Mouse (Mus musculus): ENCODE data around the gene Bmp2k. TPM values are rescaled to one million over a fixed set of nuclear protein-coding genes. Genes with fewer than 3 reads are reported as not detected.

Gene Bmp2k
- polyA plus RNA-seq, 1 experiment from 2014 or later = 15.2 TPM

DNA sequence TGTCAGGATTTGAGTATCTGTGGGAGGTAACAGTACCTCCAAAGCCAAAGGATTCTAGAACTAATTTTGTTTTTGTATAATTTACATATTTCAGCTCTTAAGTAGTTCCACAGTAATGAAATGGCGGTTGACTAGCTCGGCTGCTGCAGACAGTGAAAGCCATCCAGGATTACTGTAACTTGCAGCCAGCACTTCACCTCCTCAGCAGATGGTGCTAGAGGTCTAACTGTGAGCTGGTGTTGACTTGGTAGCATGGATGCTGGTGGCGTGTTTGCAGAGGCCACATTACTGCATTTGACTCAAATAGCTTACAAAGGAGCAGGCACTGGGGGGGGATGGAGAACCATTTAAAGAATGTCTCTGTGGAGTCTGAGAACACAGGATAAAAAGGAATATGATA is 84.0 kb downstream of the Bmp2k start:
- DNase-seq = no peak
- no peak overlapping the region for H3K9ac ChIP-seq (replicated peaks)
- H3K36me3 ChIP-seq (replicated peaks; ENCODE audit: insufficient read depth, low read length) = peaks cover 66% of the 10 kb centered on the region
- TF ChIP-seq EP300 (IDR thresholded peaks at IDR 0.05; ENCODE audit: low read depth) (no peak), CTCF (IDR thresholded peaks at IDR 0.05; ENCODE audit: low read depth) (peak; percentile 52)
- H3K9me3 ChIP-seq (ENCODE audit: low read length) = no peaks in the 10 kb centered on the region
- H3K4me3 ChIP-seq (ENCODE audit: low read depth, low read length) = no peak overlapping the region
- H3K4me2 ChIP-seq (ENCODE audit: low read depth, low read length) = no peak overlapping the region
- no peak for ATAC-seq
- H3K27me3 ChIP-seq (ENCODE audit: insufficient read depth, low read length) = no peaks in the 10 kb centered on the region
- 80% methylated on average over 3 of the region's 3 CpGs for WGBS (ENCODE audit: insufficient replicate concordance)
- H3K4me1 ChIP-seq (ENCODE audit: insufficient read depth) = no peaks in the 10 kb centered on the region; the same call in none of the 2 replicates
- H3K27ac ChIP-seq (ENCODE audit: low read depth) = no peak overlapping the region

DNA sequence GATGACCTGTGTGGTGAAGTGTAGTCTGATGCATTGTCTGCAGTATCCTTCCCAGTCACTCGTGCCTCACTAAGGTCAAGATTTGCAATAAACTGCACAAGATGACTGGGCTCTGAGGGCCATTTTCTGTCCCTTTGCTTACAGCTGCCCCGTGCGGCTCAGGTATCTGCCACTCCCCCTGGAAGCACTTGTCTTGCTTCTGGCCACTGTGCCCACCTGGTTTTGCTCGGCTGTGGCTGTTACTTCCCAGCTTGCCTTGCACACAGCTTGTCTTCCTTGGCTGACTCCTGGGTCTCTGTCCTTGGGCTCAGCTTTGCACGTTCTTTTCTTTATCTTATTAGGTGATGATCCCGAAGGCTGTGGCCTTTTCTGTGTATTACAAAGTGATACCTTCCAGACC is 86.2 kb downstream of the Bmp2k start:
- H3K27me3 ChIP-seq (ENCODE audit: insufficient read depth, low read length) = no peaks in the 10 kb centered on the region
- ATAC-seq = no peak
- no peak overlapping the region for H3K4me2 ChIP-seq (ENCODE audit: low read depth, low read length)
- H3K36me3 ChIP-seq (replicated peaks; ENCODE audit: insufficient read depth, low read length) = peaks cover 71% of the 10 kb centered on the region
- H3K9ac ChIP-seq (replicated peaks) = no peak overlapping the region
- H3K9me3 ChIP-seq (ENCODE audit: low read length) = no peaks in the 10 kb centered on the region
- H3K4me3 ChIP-seq (ENCODE audit: low read depth, low read length) = no peak overlapping the region
- WGBS (ENCODE audit: insufficient replicate concordance) = 92% methylated on average over 6 of the region's 6 CpGs
- H3K27ac ChIP-seq (ENCODE audit: low read depth) = no peak overlapping the region
- no peak for DNase-seq
- no peaks in the 10 kb centered on the region; the same call in 1 of the 2 replicates for H3K4me1 ChIP-seq (ENCODE audit: insufficient read depth)
- TF ChIP-seq EP300 (IDR thresholded peaks at IDR 0.05; ENCODE audit: low read depth) (no peak), CTCF (IDR thresholded peaks at IDR 0.05; ENCODE audit: low read depth) (no peak)

DNA sequence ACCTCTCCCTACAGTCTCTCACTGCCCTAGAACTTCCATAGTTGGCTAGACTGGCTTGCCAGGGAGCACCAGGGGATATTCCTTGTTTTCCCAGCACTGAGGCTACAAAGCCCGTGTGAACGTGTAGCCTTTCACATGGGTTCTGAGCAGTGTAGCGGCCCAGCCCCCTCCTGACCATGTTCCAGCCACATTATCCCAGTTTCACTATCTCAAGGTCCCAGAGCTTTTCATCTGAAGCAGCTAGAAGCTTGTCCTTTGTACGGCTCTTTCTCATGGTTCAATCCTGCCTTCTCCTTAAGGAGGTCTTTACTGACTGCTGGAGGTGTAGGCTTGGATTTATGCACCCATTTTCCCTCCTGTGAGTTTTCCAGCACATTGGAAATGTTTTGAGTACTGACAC is 87.1 kb downstream of the Bmp2k start:
- Histone ChIP-seq H3K9me3 (ENCODE audit: low read length) (no peaks in the 10 kb centered on the region), H3K36me3 (replicated peaks; ENCODE audit: insufficient read depth, low read length) (peaks cover 78% of the 10 kb centered on the region), H3K27me3 (ENCODE audit: insufficient read depth, low read length) (no peaks in the 10 kb centered on the region), H3K27ac (ENCODE audit: low read depth) (no peak overlapping the region), H3K4me3 (ENCODE audit: low read depth, low read length) (no peak overlapping the region), H3K4me1 (ENCODE audit: insufficient read depth) (no peaks in the 10 kb centered on the region; the same call in 1 of the 2 replicates), H3K9ac (replicated peaks) (no peak overlapping the region), H3K4me2 (ENCODE audit: low read depth, low read length) (no peak overlapping the region)
- 99% methylated on average over 4 of the region's 4 CpGs for WGBS (ENCODE audit: insufficient replicate concordance)
- DNase-seq (no peak), ATAC-seq (no peak)
- TF ChIP-seq CTCF (IDR thresholded peaks at IDR 0.05; ENCODE audit: low read depth) (no peak), EP300 (IDR thresholded peaks at IDR 0.05; ENCODE audit: low read depth) (no peak)

GRCm38 (mm10) chr5:97085071-97085470 is 87.6 kb downstream of the Bmp2k start:
- ATAC-seq = no peak
- DNase-seq = no peak
- Histone ChIP-seq H3K4me1 (ENCODE audit: insufficient read depth) (no peaks in the 10 kb centered on the region; the same call in 1 of the 2 replicates), H3K27ac (ENCODE audit: low read depth) (no peak overlapping the region), H3K4me3 (ENCODE audit: low read depth, low read length) (no peak overlapping the region), H3K9me3 (ENCODE audit: low read length) (no peaks in the 10 kb centered on the region), H3K4me2 (ENCODE audit: low read depth, low read length) (no peak overlapping the region), H3K9ac (replicated peaks) (no peak overlapping the region), H3K36me3 (replicated peaks; ENCODE audit: insufficient read depth, low read length) (peaks cover 79% of the 10 kb centered on the region), H3K27me3 (ENCODE audit: insufficient read depth, low read length) (no peaks in the 10 kb centered on the region)
- TF ChIP-seq EP300 (IDR thresholded peaks at IDR 0.05; ENCODE audit: low read depth) (no peak), CTCF (IDR thresholded peaks at IDR 0.05; ENCODE audit: low read depth) (no peak)
- WGBS (ENCODE audit: insufficient replicate concordance) = 90% methylated on average over 6 of the region's 6 CpGs

DNA sequence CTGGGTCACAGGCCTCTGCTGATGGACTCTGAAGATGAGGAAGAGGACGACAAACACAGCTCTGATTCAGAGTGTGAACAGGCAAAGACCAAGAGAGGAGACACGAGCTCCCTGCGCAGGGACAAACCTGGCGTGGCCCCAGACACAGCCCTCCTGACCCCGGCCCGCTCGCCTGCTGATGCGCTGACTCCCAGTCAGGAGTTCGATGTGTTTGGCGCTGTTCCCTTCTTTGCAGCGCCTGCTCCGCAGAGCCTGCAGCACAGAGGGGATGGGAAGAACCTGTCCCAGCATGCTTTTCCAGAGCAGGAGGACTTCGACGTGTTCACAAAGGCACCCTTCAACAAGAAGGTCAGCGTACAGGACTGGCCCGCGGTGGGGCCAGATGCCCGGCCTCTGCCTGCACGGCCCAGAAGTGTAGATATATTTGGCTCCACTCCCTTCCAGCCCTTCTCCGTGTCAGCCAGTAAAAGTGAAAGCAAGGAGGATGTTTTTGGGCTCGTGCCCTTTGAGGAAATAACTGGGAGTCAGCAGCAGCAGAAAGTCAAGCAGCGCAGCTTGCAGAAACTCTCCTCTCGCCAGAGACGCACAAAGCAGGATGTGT is 89.6 kb downstream of the Bmp2k start:
- ATAC-seq (no peak), DNase-seq (no peak)
- Histone ChIP-seq H3K4me1 (ENCODE audit: insufficient read depth) (no peaks in the 10 kb centered on the region; the same call in 1 of the 2 replicates), H3K9ac (replicated peaks) (no peak overlapping the region), H3K4me2 (ENCODE audit: low read depth, low read length) (no peak overlapping the region), H3K27ac (ENCODE audit: low read depth) (no peak overlapping the region), H3K36me3 (replicated peaks; ENCODE audit: insufficient read depth, low read length) (peaks cover 71% of the 10 kb centered on the region), H3K4me3 (ENCODE audit: low read depth, low read length) (no peak overlapping the region), H3K9me3 (ENCODE audit: low read length) (no peaks in the 10 kb centered on the region), H3K27me3 (ENCODE audit: insufficient read depth, low read length) (no peaks in the 10 kb centered on the region)
- no peak for TF ChIP-seq CTCF (IDR thresholded peaks at IDR 0.05; ENCODE audit: low read depth)
- WGBS (ENCODE audit: insufficient replicate concordance) = 88% methylated on average over 24 of the region's 24 CpGs

DNA sequence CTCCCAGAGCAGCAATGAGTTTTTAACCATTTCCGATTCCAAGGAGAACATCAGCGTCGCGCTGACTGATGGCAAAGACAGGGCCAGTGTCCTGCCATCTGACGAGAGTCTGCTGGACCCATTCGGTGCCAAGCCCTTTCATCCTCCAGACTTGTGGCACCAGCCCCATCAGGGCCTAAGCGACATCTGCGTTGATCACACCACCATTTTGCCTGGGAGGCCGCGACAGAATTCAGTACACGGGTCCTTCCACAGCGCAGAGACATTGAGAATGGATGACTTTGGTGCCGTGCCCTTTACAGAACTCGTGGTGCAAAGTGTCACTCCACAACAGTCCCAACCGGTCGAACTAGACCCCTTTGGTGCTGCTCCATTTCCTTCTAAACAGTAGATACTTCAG is 90.3 kb downstream of the Bmp2k start:
- H3K4me2 ChIP-seq (ENCODE audit: low read depth, low read length) = no peak overlapping the region
- WGBS (ENCODE audit: insufficient replicate concordance) = 96% methylated on average over 16 of the region's 16 CpGs
- DNase-seq (no peak), ATAC-seq (no peak)
- no peaks in the 10 kb centered on the region for H3K27me3 ChIP-seq (ENCODE audit: insufficient read depth, low read length)
- peaks cover 65% of the 10 kb centered on the region for H3K36me3 ChIP-seq (replicated peaks; ENCODE audit: insufficient read depth, low read length)
- TF ChIP-seq EP300 (IDR thresholded peaks at IDR 0.05; ENCODE audit: low read depth) = no peak
- TF ChIP-seq CTCF (IDR thresholded peaks at IDR 0.05; ENCODE audit: low read depth) = no peak
- no peaks in the 10 kb centered on the region; the same call in 1 of the 2 replicates for H3K4me1 ChIP-seq (ENCODE audit: insufficient read depth)
- H3K4me3 ChIP-seq (ENCODE audit: low read depth, low read length) = no peak overlapping the region
- no peak overlapping the region for H3K9ac ChIP-seq (replicated peaks)
- no peaks in the 10 kb centered on the region for H3K9me3 ChIP-seq (ENCODE audit: low read length)
- H3K27ac ChIP-seq (ENCODE audit: low read depth) = no peak overlapping the region
